Mouse (Mus musculus) liver, postnatal 0 days (tissue): ENCODE data around the gene Arpc1a.

Source experiments
- CTCF ChIP-seq: sonication (generic); IDR thresholded peaks from 2 replicates; pipeline ENCODE4 v1.5.1; 2016; ENCODE audit warnings: antibody characterized with exemption, low read depth
- EP300 ChIP-seq: IDR thresholded peaks from 2 replicates; pipeline ENCODE4 v1.6.1; 2016; ENCODE audit warnings: antibody characterized with exemption, low read depth, mild to moderate bottlenecking

- TF ChIP-seq CTCF (no peak), EP300 (no peak)
These were observed 37.3 kb downstream of the Arpc1a start for GRCm38 (mm10) chr5:145120921-145121320.
